Mouse (Mus musculus): ENCODE measurements around the gene Tmem92. TPM values are rescaled to one million over a fixed set of nuclear protein-coding genes. Genes with fewer than 3 reads are reported as not detected.

The Tmem92 gene
- total and polyA plus RNA-seq, 2 experiments from 2014 or later: not detected

GRCm38 (mm10) chr11:94752946-94753713 lies 29.4 kb downstream of the Tmem92 start:
- WGBS: 29% methylated on average over 2 of the region's 2 CpGs

GRCm38 (mm10) chr11:94741732-94742272 lies 40.7 kb downstream of the Tmem92 start, which contains the start of gene Cdc34b:
Gene Cdc34b (plus strand): TSS chr11:94741782.
- H3K36me3 ChIP-seq (replicated peaks; ENCODE audit: control insufficient read depth, insufficient read depth, low read length): no peaks in the 10 kb centered on the region
- ATAC-seq (ENCODE audit: insufficient read depth, low read depth) (no peak), DNase-seq (ENCODE audit: low spot score) (no peak)
- H3K4me2 ChIP-seq (ENCODE audit: low read depth, low read length): no peak within 1 kb of the TSS
- no peak for TF ChIP-seq EP300 (IDR thresholded peaks at IDR 0.05; ENCODE audit: low read depth)
- no peak within 1 kb of the TSS for H3K27ac ChIP-seq (ENCODE audit: low read depth)
- H3K9me3 ChIP-seq (replicated peaks; ENCODE audit: control insufficient read depth, low read length): peaks cover 7% of the 10 kb centered on the region; the same call in 1 of the 2 replicates
- 57% methylated on average over 29 of the region's 29 CpGs for WGBS
- H3K27me3 ChIP-seq (ENCODE audit: control insufficient read depth, insufficient read depth, low read length): peaks cover 14% of the 10 kb centered on the region; the same call in 1 of the 2 replicates
- no peak within 1 kb of the TSS for H3K4me3 ChIP-seq (ENCODE audit: low read depth, low read length)
- no peak within 1 kb of the TSS for H3K9ac ChIP-seq (replicated peaks; ENCODE audit: low read depth, low read length)
- no peaks in the 10 kb centered on the region for H3K4me1 ChIP-seq (ENCODE audit: control insufficient read depth, insufficient read depth)

More at GRCm38 (mm10) chr11:94752946-94753713, 29.4 kb downstream of the Tmem92 start:
- Histone ChIP-seq H3K36me3 (replicated peaks; ENCODE audit: control insufficient read depth, insufficient read depth, low read length) (no peaks in the 10 kb centered on the region), H3K4me3 (ENCODE audit: low read depth, low read length) (no peak overlapping the region), H3K9me3 (replicated peaks; ENCODE audit: control insufficient read depth, low read length) (no peaks in the 10 kb centered on the region), H3K4me1 (ENCODE audit: control insufficient read depth, insufficient read depth) (no peaks in the 10 kb centered on the region), H3K27me3 (ENCODE audit: control insufficient read depth, insufficient read depth, low read length) (no peaks in the 10 kb centered on the region), H3K9ac (replicated peaks; ENCODE audit: low read depth, low read length) (no peak overlapping the region), H3K4me2 (ENCODE audit: low read depth, low read length) (no peak overlapping the region), H3K27ac (ENCODE audit: low read depth) (no peak overlapping the region)
- DNase-seq (ENCODE audit: low spot score) (no peak), ATAC-seq (ENCODE audit: insufficient read depth, low read depth) (no peak)
- TF ChIP-seq EP300 (IDR thresholded peaks at IDR 0.05; ENCODE audit: low read depth) (no peak), CTCF (IDR thresholded peaks at IDR 0.05; ENCODE audit: low read depth) (no peak)

GRCm38 (mm10) chr11:94735746-94736145 lies 46.8 kb downstream of the Tmem92 start:
- ATAC-seq (ENCODE audit: insufficient read depth, low read depth) (no peak), DNase-seq (ENCODE audit: low spot score) (no peak)
- Histone ChIP-seq H3K36me3 (replicated peaks; ENCODE audit: control insufficient read depth, insufficient read depth, low read length) (no peaks in the 10 kb centered on the region), H3K4me1 (ENCODE audit: control insufficient read depth, insufficient read depth) (no peaks in the 10 kb centered on the region), H3K4me2 (ENCODE audit: low read depth, low read length) (no peak overlapping the region), H3K27me3 (ENCODE audit: control insufficient read depth, insufficient read depth, low read length) (0 out of 2 replicates have a peak, but pooled peaks cover 2% of the 10 kb centered on the region), H3K27ac (ENCODE audit: low read depth) (no peak overlapping the region), H3K9ac (replicated peaks; ENCODE audit: low read depth, low read length) (no peak overlapping the region), H3K9me3 (replicated peaks; ENCODE audit: control insufficient read depth, low read length) (no peaks in the 10 kb centered on the region), H3K4me3 (ENCODE audit: low read depth, low read length) (no peak overlapping the region)
- TF ChIP-seq EP300 (IDR thresholded peaks at IDR 0.05; ENCODE audit: low read depth): no peak
- no peak for TF ChIP-seq CTCF (IDR thresholded peaks at IDR 0.05; ENCODE audit: low read depth)
- 79% methylated on average over 2 of the region's 2 CpGs for WGBS

- Histone ChIP-seq H3K9ac (replicated peaks; ENCODE audit: low read depth, low read length) (no peak overlapping the region), H3K4me1 (ENCODE audit: control insufficient read depth, insufficient read depth) (no peaks in the 10 kb centered on the region), H3K4me3 (ENCODE audit: low read depth, low read length) (no peak overlapping the region), H3K9me3 (replicated peaks; ENCODE audit: control insufficient read depth, low read length) (no peaks in the 10 kb centered on the region), H3K36me3 (replicated peaks; ENCODE audit: control insufficient read depth, insufficient read depth, low read length) (no peaks in the 10 kb centered on the region), H3K27ac (ENCODE audit: low read depth) (no peak overlapping the region), H3K27me3 (ENCODE audit: control insufficient read depth, insufficient read depth, low read length) (no peaks in the 10 kb centered on the region), H3K4me2 (ENCODE audit: low read depth, low read length) (0 out of 2 replicates have a peak overlapping the region, but pooled peaks have one; percentile 33)
- 30% methylated on average over 8 of the region's 8 CpGs for WGBS
- DNase-seq (ENCODE audit: low spot score) (peak; percentile 23), ATAC-seq (ENCODE audit: insufficient read depth, low read depth) (no peak)
- peak; percentile 50 for TF ChIP-seq CTCF (IDR thresholded peaks at IDR 0.05; ENCODE audit: low read depth)
- no peak for TF ChIP-seq EP300 (IDR thresholded peaks at IDR 0.05; ENCODE audit: low read depth)
These were observed 49.7 kb downstream of the Tmem92 start for GRCm38 (mm10) chr11:94732773-94733172.

- Histone ChIP-seq H3K9ac (replicated peaks; ENCODE audit: low read depth, low read length) (no peak overlapping the region), H3K4me3 (ENCODE audit: low read depth, low read length) (no peak overlapping the region), H3K4me2 (ENCODE audit: low read depth, low read length) (no peak overlapping the region), H3K27ac (ENCODE audit: low read depth) (no peak overlapping the region), H3K36me3 (replicated peaks; ENCODE audit: control insufficient read depth, insufficient read depth, low read length) (no peaks in the 10 kb centered on the region), H3K4me1 (ENCODE audit: control insufficient read depth, insufficient read depth) (no peaks in the 10 kb centered on the region), H3K27me3 (ENCODE audit: control insufficient read depth, insufficient read depth, low read length) (no peaks in the 10 kb centered on the region), H3K9me3 (replicated peaks; ENCODE audit: control insufficient read depth, low read length) (no peaks in the 10 kb centered on the region)
- TF ChIP-seq EP300 (IDR thresholded peaks at IDR 0.05; ENCODE audit: low read depth) (no peak), CTCF (IDR thresholded peaks at IDR 0.05; ENCODE audit: low read depth) (no peak)
- no peak for DNase-seq (ENCODE audit: low spot score)
- no peak for ATAC-seq (ENCODE audit: insufficient read depth, low read depth)
- 77% methylated on average over 12 of the region's 12 CpGs for WGBS
These were observed 51.3 kb downstream of the Tmem92 start for GRCm38 (mm10) chr11:94731229-94731628.

Data from heart, postnatal 0 days (tissue).